Mouse (Mus musculus) limb, embryonic 13.5 days (tissue): Measurements from ENCODE around the gene Rnf216. TPM values are rescaled to one million over a fixed set of nuclear protein-coding genes. Genes with fewer than 3 reads are reported as not detected.
A peak's percentile ranks its signal among the peaks of the same experiment; 100 is the strongest.

Source experiments
- ATAC-seq: fragments of 200-750 bp; cut with Nextera tagmentation; 2 replicates; pipeline ENCODE4 v1.8.0; 2017; ENCODE audit warnings: low read depth, moderate number of reproducible peaks, moderate TSS enrichment; ENCODE audit not compliant: low FRiP score
- H3K27ac ChIP-seq: fragments of 300-500 bp; sonication (generic); 2 replicates; pipeline ENCODE4 v1.5.1; 2015; ENCODE audit warnings: inconsistent platforms, mild to moderate bottlenecking, moderate library complexity
- H3K27me3 ChIP-seq: fragments of 300-500 bp; sonication (generic); 2 replicates; pipeline ENCODE4 v1.6.1; 2015; ENCODE audit warnings: mild to moderate bottlenecking, inconsistent platforms
- H3K36me3 ChIP-seq: fragments of 300-500 bp; sonication (generic); 2 replicates; pipeline ENCODE4 v1.6.1; 2015; ENCODE audit warnings: inconsistent platforms, mild to moderate bottlenecking, moderate library complexity
- H3K4me1 ChIP-seq: fragments of 300-500 bp; sonication (generic); 2 replicates; pipeline ENCODE4 v1.6.1; 2015; ENCODE audit warnings: inconsistent platforms
- H3K4me2 ChIP-seq: fragments of 300-500 bp; sonication (generic); replicated peaks from 2 replicates; pipeline ENCODE4 v1.6.1; 2015; ENCODE audit warnings: inconsistent platforms, mild to moderate bottlenecking, moderate library complexity
- H3K4me3 ChIP-seq: fragments of 300-500 bp; sonication (generic); 2 replicates; pipeline ENCODE4 v1.5.1; 2015; ENCODE audit warnings: moderate library complexity, mild to moderate bottlenecking, inconsistent platforms
- H3K9ac ChIP-seq: fragments of 300-500 bp; sonication (generic); 2 replicates; pipeline ENCODE4 v1.6.1; 2015; ENCODE audit warnings: mild to moderate bottlenecking, inconsistent platforms
- H3K9me3 ChIP-seq: fragments of 300-500 bp; sonication (generic); 2 replicates; pipeline ENCODE4 v1.6.1; 2016; ENCODE audit warnings: inconsistent platforms
- WGBS: fragments of 180-500 bp; shearing (Covaris S2); methylation state at CpG from one replicate; pipeline ENCODE4 v1.1.7; 2015; 5-methylcytosine and 5-hydroxymethylcytosine counted together
- polyA plus RNA-seq: library from polyadenylated mRNA; unstranded; fragments of >200 nt; fragmentation: Nextera tagmentation; extraction: Ambion mirVana; gene quantifications from 2 replicates; pipeline ENCODE4 v1.2.1, GENCODE M21; 2015

Gene Rnf216
- polyA plus RNA-seq, 1 experiment from 2014 or later, result 49.4 TPM

- ATAC-seq, result no peak
- Histone ChIP-seq H3K9ac (0 out of 2 replicates have a peak overlapping the region, but pooled peaks have one; percentile 25), H3K4me1 (peaks cover 17% of the 10 kb centered on the region), H3K9me3 (no peaks in the 10 kb centered on the region), H3K4me2 (no peak overlapping the region), H3K27me3 (no peaks in the 10 kb centered on the region), H3K36me3 (peaks cover 51% of the 10 kb centered on the region), H3K27ac (peak overlapping the region; percentile 45), H3K4me3 (no peak overlapping the region)
- WGBS, result 75% methylated on average over 1 of the region's 1 CpGs
Measured at GRCm38 (mm10) chr5:143049013-143049385, 63.8 kb downstream of the Rnf216 start.

GRCm38 (mm10) chr5:143048232-143049012 lies 64.4 kb downstream of the Rnf216 start:
- H3K27me3 ChIP-seq, result no peaks in the 10 kb centered on the region
- no peaks in the 10 kb centered on the region for H3K9me3 ChIP-seq
- ATAC-seq, result no peak
- peak overlapping the region; percentile 45 for H3K27ac ChIP-seq
- H3K4me3 ChIP-seq, result no peak overlapping the region
- H3K4me1 ChIP-seq, result peaks cover 17% of the 10 kb centered on the region
- 0 out of 2 replicates have a peak overlapping the region, but pooled peaks have one; percentile 25 for H3K9ac ChIP-seq
- H3K36me3 ChIP-seq, result peaks cover 47% of the 10 kb centered on the region
- no peak overlapping the region for H3K4me2 ChIP-seq

GRCm38 (mm10) chr5:143047586-143047985 lies 65.2 kb downstream of the Rnf216 start:
- no peak overlapping the region for H3K27ac ChIP-seq
- no peaks in the 10 kb centered on the region for H3K27me3 ChIP-seq
- 89% methylated on average over 1 of the region's 1 CpGs for WGBS
- no peaks in the 10 kb centered on the region for H3K9me3 ChIP-seq
- peaks cover 43% of the 10 kb centered on the region for H3K36me3 ChIP-seq
- H3K4me3 ChIP-seq, result no peak overlapping the region
- no peak overlapping the region for H3K4me2 ChIP-seq
- no peak overlapping the region for H3K9ac ChIP-seq
- peaks cover 17% of the 10 kb centered on the region for H3K4me1 ChIP-seq
- ATAC-seq, result no peak

- Histone ChIP-seq H3K27ac (no peak overlapping the region), H3K27me3 (no peaks in the 10 kb centered on the region), H3K4me2 (no peak overlapping the region), H3K36me3 (peaks cover 24% of the 10 kb centered on the region), H3K9me3 (no peaks in the 10 kb centered on the region), H3K4me3 (no peak overlapping the region), H3K9ac (no peak overlapping the region), H3K4me1 (peaks cover 10% of the 10 kb centered on the region)
- 82% methylated on average over 2 of the region's 2 CpGs for WGBS
- no peak for ATAC-seq
Measured at GRCm38 (mm10) chr5:143043902-143044301, 68.9 kb downstream of the Rnf216 start.

- no peaks in the 10 kb centered on the region for H3K27me3 ChIP-seq
- 78% methylated on average over 2 of the region's 2 CpGs for WGBS
- no peak overlapping the region for H3K4me3 ChIP-seq
- no peak overlapping the region for H3K27ac ChIP-seq
- H3K36me3 ChIP-seq, result peaks cover 23% of the 10 kb centered on the region
- peaks cover 6% of the 10 kb centered on the region; the same call in 1 of the 2 replicates for H3K4me1 ChIP-seq
- H3K4me2 ChIP-seq, result no peak overlapping the region
- no peak overlapping the region for H3K9ac ChIP-seq
- H3K9me3 ChIP-seq, result no peaks in the 10 kb centered on the region
- ATAC-seq, result no peak
Measured at GRCm38 (mm10) chr5:143043285-143043684, 69.5 kb downstream of the Rnf216 start.

GRCm38 (mm10) chr5:143038794-143039193 lies 74.0 kb downstream of the Rnf216 start:
- WGBS, result 77% methylated on average over 4 of the region's 4 CpGs
- no peak overlapping the region for H3K4me3 ChIP-seq

GRCm38 (mm10) chr5:143037201-143037600 lies 75.6 kb downstream of the Rnf216 start:
- ATAC-seq, result no peak
- peaks cover 9% of the 10 kb centered on the region for H3K4me1 ChIP-seq
- H3K27ac ChIP-seq, result no peak overlapping the region
- no peaks in the 10 kb centered on the region for H3K27me3 ChIP-seq
- no peaks in the 10 kb centered on the region for H3K9me3 ChIP-seq
- H3K4me3 ChIP-seq, result no peak overlapping the region
- no peak overlapping the region for H3K9ac ChIP-seq
- H3K4me2 ChIP-seq, result no peak overlapping the region
- WGBS, result 11% methylated on average over 1 of the region's 1 CpGs
- peaks cover 7% of the 10 kb centered on the region; the same call in 1 of the 2 replicates for H3K36me3 ChIP-seq

More at GRCm38 (mm10) chr5:143038794-143039193, 74.0 kb downstream of the Rnf216 start:
- ATAC-seq, result no peak
- Histone ChIP-seq H3K27me3 (no peaks in the 10 kb centered on the region), H3K27ac (no peak overlapping the region), H3K36me3 (peaks cover 11% of the 10 kb centered on the region), H3K9ac (no peak overlapping the region), H3K4me2 (no peak overlapping the region), H3K9me3 (no peaks in the 10 kb centered on the region), H3K4me1 (no peaks in the 10 kb centered on the region)

GRCm38 (mm10) chr5:143036052-143036451 lies 76.7 kb downstream of the Rnf216 start:
- no peak overlapping the region for H3K27ac ChIP-seq
- no peak overlapping the region for H3K9ac ChIP-seq
- H3K4me1 ChIP-seq, result peaks cover 20% of the 10 kb centered on the region
- H3K36me3 ChIP-seq, result peaks cover 8% of the 10 kb centered on the region; the same call in 1 of the 2 replicates
- WGBS, result 95% methylated on average over 1 of the region's 1 CpGs
- no peaks in the 10 kb centered on the region for H3K9me3 ChIP-seq
- no peak overlapping the region for H3K4me3 ChIP-seq
- H3K27me3 ChIP-seq, result no peaks in the 10 kb centered on the region
- ATAC-seq, result no peak
- no peak overlapping the region for H3K4me2 ChIP-seq

- ATAC-seq, result no peak
- Histone ChIP-seq H3K27ac (no peak overlapping the region), H3K4me2 (no peak overlapping the region), H3K9ac (no peak overlapping the region), H3K27me3 (no peaks in the 10 kb centered on the region), H3K4me3 (no peak overlapping the region), H3K9me3 (no peaks in the 10 kb centered on the region), H3K36me3 (peaks cover 8% of the 10 kb centered on the region; the same call in 1 of the 2 replicates), H3K4me1 (peaks cover 20% of the 10 kb centered on the region)
- WGBS, result 80% methylated on average over 4 of the region's 4 CpGs
Measured at GRCm38 (mm10) chr5:143035271-143035670, 77.5 kb downstream of the Rnf216 start.

- Histone ChIP-seq H3K27ac (no peak overlapping the region), H3K4me2 (no peak overlapping the region), H3K4me1 (peaks cover 20% of the 10 kb centered on the region), H3K27me3 (no peaks in the 10 kb centered on the region), H3K4me3 (no peak overlapping the region), H3K9ac (no peak overlapping the region), H3K9me3 (no peaks in the 10 kb centered on the region), H3K36me3 (peaks cover 13% of the 10 kb centered on the region; the same call in 1 of the 2 replicates)
- ATAC-seq, result no peak
- WGBS, result 67% methylated on average over 3 of the region's 3 CpGs
Measured at GRCm38 (mm10) chr5:143034108-143034507, 78.7 kb downstream of the Rnf216 start.

GRCm38 (mm10) chr5:143033277-143033676 lies 79.5 kb downstream of the Rnf216 start:
- Histone ChIP-seq H3K4me1 (peaks cover 20% of the 10 kb centered on the region), H3K27me3 (no peaks in the 10 kb centered on the region), H3K9me3 (no peaks in the 10 kb centered on the region), H3K36me3 (peaks cover 13% of the 10 kb centered on the region; the same call in 1 of the 2 replicates), H3K27ac (no peak overlapping the region), H3K4me2 (no peak overlapping the region), H3K4me3 (no peak overlapping the region), H3K9ac (no peak overlapping the region)
- ATAC-seq, result no peak
- WGBS, result 82% methylated on average over 3 of the region's 3 CpGs

GRCm38 (mm10) chr5:143032639-143033146 lies 80.1 kb downstream of the Rnf216 start:
- Histone ChIP-seq H3K27ac (peak overlapping the region; percentile 28; the same call in 1 of the 2 replicates), H3K9ac (no peak overlapping the region)
- WGBS, result 19% methylated on average over 2 of the region's 2 CpGs

More at GRCm38 (mm10) chr5:143032639-143033146, 80.1 kb downstream of the Rnf216 start:
- ATAC-seq, result no peak
- Histone ChIP-seq H3K36me3 (peaks cover 18% of the 10 kb centered on the region), H3K9me3 (no peaks in the 10 kb centered on the region), H3K4me2 (no peak overlapping the region), H3K4me1 (peaks cover 20% of the 10 kb centered on the region), H3K27me3 (no peaks in the 10 kb centered on the region), H3K4me3 (no peak overlapping the region)
